Mouse (Mus musculus) activated CD4-positive, CD25-positive, alpha-beta regulatory T cell, adult 9 weeks (primary cell): ENCODE results near the gene Nubp1. TPM values are rescaled to one million over a fixed set of nuclear protein-coding genes. Genes with fewer than 3 reads are reported as not detected.

Experiments
- polyA plus RNA-seq: library from polyadenylated mRNA; unstranded; fragments of 100-300 nt; shearing (Covaris generic); gene quantifications from one replicate; pipeline ENCODE4 v1.2.1, GENCODE M21; 2017

Nubp1 gene
- polyA plus RNA-seq, result 48.9 TPM

DNA sequence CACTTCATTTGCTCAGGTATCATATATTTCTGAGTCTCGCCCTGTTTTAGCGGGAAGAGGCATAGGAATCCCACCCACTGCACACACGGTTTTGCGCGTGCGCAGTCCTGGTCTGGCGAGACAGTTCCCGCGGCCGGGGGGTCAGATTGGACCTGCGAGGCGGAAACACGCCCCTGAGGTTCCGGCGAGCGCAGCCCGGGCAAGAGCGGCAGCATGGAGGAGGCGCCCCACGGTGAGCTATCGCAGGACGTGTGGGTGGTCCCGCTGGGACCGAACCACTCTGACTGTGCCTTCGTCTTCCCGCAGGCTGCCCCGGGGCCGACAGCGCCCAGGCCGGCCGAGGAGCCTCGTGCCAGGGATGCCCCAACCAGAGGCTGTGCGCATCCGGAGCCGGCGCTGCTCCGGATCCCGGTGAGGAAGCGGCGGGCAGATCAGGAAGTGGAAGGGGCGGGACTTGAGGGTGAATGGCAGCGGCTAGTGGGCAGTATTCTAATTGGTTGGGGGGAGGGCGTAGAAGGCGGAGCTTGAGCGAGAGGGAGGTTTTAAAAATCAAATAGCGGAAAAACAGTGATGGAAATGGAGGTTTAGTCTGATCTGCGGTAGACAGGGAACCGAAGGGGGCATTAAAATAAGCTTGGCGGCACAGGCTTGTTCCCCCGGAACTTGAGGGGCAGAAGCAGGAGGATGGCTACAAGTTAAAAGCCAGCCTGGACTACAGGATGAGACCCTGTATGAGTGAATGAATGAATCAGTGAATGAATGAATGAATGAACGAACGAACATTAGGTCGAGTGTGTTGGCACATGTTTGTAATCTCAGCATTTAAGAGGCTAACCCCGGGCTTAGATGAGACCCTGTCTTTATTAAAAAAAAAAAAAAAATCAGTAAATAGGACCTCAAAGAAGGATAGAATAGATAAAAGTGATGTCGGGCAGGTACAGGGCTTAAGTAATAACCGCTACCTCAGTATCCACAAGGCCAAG, at the start of gene Nubp1:
TSS of gene Nubp1 (plus strand) at position 185 of the 983 bp plus-strand sequence.

DNA sequence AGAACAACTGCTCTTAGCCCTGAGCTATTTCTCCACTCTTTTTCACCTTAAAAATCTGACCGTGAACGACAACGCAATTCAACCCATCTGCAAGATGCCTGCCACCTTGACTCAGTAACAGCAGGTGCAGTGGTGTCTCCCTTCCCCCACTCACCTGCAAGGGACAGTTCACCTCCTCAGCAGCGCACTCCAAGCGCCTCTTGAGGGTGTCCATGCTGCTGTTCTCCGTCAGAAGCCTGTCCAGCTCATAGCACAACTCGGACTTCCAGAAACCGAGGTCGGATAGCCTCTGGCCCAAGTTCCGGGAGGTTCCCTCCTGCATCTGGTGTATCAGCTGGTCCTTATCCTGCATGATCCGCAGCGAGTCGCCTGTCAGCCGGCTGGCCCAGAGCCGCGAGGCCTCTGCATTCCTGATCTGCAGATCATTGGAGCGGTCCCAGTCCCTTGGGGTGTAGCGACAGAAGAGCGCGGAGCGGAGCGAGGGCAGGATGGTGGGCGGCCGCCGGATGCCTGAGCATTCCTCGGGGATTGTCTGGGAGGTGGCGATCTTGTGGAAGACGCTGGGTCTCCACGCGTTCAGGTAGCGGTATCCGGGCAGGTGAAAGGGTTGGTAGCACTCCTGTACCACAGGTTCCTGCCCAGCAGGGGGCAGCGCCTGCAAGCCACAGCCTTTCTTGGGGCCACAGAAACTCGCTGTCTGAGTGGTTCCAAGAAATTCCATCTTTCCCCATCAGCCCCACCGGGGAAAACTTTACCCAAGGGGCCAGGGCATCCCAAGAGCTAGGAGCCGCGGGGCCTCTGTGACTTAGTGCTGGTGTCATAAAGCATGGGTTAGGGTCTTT, 16.8 kb upstream of the Nubp1 start, which contains the start of gene Tekt5:
TSS of gene Tekt5 (minus strand) at position 792 of the 842 bp plus-strand sequence.

DNA sequence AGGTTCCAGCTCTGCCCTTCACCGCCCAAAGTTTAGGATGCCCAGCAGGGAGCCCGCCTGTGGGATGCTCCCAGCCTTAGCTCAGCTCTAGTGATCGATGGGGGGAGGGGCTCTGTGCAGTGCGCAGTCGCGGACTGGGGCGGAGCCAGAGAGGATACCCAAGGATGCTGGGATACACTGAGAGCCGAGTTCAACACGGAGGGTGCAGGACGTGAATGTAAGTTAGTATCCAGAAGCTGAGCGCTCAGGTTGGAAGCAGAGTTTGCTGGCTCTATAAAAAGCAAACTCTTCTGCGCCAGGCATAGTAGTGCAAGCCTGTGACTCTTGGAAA, 35.5 kb downstream of the Nubp1 start, which contains the start of gene Tvp23a:
TSS of gene Tvp23a (minus strand) at position 99 of the 331 bp plus-strand sequence.

Other genes with a start within 250 kb of the Nubp1 start
- gene Rpl39l, start 241.7 kb upstream of the Nubp1 start, polyA plus RNA-seq, result 1.3 TPM
- not detected for gene Atf7ip2, start 219.2 kb upstream of the Nubp1 start, polyA plus RNA-seq
- 0.10 TPM for gene Emp2, start 98.0 kb upstream of the Nubp1 start, polyA plus RNA-seq
- not detected for gene Tekt5, start 16.5 kb upstream of the Nubp1 start, polyA plus RNA-seq
- 2.3 TPM for gene Tvp23a, start 35.4 kb downstream of the Nubp1 start, polyA plus RNA-seq
- gene Ciita, start 68.1 kb downstream of the Nubp1 start, polyA plus RNA-seq, result 1.0 TPM
- gene Dexi, start 131.1 kb downstream of the Nubp1 start, polyA plus RNA-seq, result 3.0 TPM
- gene Clec16a, start 133.4 kb downstream of the Nubp1 start, polyA plus RNA-seq, result 27.8 TPM